Mouse (Mus musculus) MN1 (cell line): ENCODE measurements around the gene Ten1.

Source experiments
- DNase-seq: peaks from one replicate; pipeline ENCODE4 v3.0.0-alpha.2; 2016; ENCODE audit warnings: low spot score

Ten1 gene

DNA sequence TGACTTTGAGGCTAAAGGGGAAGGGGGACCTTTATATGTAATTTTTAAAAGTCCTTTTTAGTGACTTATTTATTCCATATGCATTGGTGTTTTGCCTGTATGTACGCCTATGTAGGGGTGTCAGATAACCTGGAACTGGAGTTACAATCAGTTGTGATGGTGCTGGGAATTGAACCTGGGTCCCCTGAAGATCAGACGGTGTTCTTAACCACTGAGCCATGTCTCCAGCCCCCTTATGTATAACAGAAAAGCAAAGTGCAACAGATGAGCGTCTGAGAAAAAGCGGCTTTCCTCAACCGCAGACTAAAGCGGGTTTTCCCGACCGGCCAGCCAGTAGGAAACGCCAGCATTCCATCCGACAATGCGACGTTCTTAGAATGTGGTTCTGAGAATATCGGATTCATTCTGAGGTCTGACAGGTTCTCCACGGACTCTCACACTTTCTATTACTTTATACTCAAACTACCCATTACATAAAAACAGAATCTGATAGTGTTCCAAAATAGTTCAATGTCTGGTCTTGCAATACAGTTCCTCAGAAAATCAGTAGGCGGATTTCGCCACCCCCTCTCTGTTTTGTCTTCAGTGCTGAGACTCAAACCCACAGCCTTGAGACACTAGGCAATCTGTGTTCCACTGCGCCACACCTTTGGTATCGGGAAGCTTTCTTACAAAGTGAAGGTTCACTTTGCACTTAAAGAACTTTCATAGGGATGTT, 1.6 kb upstream of the Ten1 start:
- DNase-seq = no peak

DNA sequence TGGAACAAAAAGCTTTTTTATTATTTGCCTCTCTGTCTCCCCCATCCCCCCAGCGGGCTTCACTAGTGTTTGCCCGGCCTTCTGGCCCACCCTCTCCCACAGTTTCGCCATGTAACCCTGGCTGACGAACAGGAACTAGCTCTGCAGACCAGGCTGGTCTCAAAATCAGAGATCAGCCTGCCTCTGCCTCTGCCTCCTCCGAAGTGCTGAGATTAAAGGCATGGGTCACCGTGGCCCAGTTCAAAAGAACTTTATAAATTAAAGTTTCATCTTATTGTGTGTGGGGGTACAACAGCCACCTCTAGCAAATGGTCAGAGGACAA, 1.1 kb upstream of the Ten1 start:
- no peak for DNase-seq

DNA sequence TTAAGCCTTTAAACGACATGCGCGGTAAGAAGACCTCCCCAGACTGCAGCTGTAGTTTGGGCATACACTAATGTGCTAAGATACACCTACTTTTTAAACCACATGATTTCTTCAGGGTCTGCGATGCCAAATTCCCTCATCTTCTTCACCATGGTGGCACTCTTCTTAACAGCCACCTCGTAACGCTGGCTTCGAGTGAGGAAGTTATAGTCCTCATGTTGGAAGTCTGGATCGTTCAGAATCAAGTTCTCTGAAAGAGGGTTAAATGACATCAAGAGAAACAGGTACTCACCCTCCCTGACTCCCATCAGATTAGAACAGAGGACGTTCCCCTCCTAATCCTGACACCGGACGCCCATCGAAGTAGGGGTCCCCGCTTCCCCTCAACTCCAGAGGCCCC, 523 bp upstream of the Ten1 start:
- DNase-seq = peak; percentile 16

GRCm38 (mm10) chr11:116201151-116201550, 2.5 kb downstream of the Ten1 start:
- DNase-seq = no peak

GRCm38 (mm10) chr11:116203150-116203549, 4.5 kb downstream of the Ten1 start:
- no peak for DNase-seq

DNA sequence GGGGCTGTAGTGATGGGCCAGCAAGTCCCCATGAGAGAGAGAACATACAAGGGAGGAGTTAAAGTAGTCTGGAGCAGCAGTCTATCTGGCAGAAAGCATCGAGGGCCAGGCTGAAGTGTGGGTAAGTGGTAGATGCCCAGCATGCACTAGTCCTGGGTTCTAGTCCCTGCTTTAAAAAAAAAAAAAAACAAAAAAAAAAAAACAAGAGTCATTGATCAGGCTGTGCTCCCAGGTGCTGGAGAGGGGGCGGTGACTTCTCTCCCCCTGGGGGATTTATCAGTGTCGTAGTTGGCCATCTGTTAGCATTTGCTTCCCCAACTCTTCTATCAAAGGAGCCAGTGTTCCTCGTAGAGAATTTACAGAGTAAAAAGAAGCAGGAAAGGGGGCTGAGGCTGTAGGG, 8.0 kb downstream of the Ten1 start:
- DNase-seq = no peak

GRCm38 (mm10) chr11:116208660-116209059, 10.0 kb downstream of the Ten1 start:
- DNase-seq = no peak

- no peak for DNase-seq
Measured at GRCm38 (mm10) chr11:116209257-116209656, 10.6 kb downstream of the Ten1 start.

GRCm38 (mm10) chr11:116210696-116211095, 12.0 kb downstream of the Ten1 start:
- no peak for DNase-seq

DNA sequence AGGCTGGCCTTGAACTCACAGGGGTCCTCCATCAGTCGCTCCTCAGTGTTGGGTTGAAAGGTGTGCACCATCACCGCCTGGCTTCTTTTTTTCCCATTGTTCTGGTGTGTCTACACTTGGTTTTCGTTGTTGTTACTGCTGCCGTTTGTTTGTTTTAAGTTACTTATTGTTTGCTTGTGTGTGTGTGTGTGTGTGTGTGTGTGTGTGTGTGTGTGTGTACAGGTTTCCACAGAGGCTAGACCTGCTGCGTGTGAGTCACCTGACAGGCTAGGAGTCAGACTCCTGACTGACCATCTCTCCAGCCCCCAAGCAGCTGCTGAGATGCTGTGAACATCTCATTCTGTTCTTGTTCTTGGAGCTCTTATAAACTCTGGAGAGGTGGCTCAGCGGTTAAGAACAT, 14.2 kb downstream of the Ten1 start:
- DNase-seq = no peak

DNA sequence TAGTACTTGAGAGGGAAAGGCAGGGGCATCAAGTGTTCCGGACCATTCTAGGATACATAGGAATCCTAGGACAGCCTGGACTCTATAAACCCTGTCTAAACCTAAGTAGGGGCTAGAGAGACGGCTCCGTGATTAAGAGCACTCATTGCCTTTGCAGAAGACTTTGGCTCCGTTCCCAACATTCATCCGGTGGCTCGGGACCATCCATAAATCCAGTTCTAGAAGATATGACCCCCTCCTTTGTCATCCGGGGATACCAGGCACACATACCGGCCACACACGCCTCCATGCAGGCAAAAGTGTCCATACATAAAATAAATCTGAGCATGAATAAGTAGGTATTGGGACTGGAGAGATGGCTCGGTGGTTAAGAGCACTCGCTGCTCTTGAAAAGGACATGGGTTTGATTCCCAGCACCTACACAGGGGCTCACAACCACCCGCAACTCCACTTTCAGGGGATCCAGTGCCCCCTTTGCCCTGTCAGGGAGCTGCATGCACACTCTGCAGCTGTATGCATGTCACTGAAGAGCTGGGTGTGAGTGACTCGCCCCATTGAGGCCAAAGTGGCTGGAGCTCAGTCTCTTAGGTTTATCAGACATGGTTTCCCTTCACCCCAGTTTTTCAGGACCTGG, 15.3 kb downstream of the Ten1 start:
- DNase-seq = no peak

- DNase-seq = no peak
Measured at GRCm38 (mm10) chr11:116215181-116215580, 16.5 kb downstream of the Ten1 start.

DNA sequence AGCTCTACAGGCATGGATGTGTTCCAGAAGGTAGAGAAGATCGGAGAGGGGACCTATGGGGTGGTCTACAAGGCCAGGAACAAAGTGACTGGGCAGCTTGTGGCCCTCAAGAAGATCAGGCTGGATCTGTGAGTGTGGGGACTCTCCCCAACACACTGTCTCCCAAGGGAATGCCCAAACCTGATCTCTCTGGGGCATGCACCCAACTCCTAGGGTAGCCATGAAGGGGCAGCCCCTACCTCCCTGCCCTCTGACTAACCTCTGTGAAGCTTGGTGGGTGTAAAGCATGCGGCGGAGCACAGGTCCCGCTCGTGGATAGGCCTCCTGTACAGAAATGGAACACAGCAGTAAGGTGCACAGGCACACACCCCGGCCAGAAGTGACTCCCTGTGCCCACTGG, 17.3 kb downstream of the Ten1 start:
- no peak for DNase-seq

DNA sequence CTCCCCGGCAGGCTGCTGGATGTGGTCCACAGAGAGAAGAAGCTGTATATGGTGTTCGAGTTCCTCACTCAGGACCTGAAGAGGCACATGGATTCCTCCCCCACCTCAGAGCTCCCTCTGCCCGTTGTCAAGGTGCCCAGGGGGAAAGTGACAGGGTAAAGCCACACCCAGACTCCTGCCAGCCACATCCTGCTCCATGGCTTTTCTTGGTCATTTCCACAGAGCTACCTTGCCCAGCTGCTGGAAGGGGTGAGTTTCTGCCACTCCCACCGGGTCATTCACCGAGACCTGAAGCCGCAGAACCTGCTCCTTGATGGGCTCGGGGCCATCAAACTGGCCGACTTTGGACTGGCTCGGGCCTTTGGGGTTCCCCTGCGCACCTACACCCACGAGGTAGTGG, 17.9 kb downstream of the Ten1 start:
- no peak for DNase-seq

GRCm38 (mm10) chr11:116218263-116218662, 19.6 kb downstream of the Ten1 start:
- peak; percentile 33 for DNase-seq

GRCm38 (mm10) chr11:116218737-116219400, 20.2 kb downstream of the Ten1 start:
- DNase-seq = peak; percentile 98

- DNase-seq = peak; percentile 58
Measured at GRCm38 (mm10) chr11:116219885-116220284, 21.2 kb downstream of the Ten1 start.

DNA sequence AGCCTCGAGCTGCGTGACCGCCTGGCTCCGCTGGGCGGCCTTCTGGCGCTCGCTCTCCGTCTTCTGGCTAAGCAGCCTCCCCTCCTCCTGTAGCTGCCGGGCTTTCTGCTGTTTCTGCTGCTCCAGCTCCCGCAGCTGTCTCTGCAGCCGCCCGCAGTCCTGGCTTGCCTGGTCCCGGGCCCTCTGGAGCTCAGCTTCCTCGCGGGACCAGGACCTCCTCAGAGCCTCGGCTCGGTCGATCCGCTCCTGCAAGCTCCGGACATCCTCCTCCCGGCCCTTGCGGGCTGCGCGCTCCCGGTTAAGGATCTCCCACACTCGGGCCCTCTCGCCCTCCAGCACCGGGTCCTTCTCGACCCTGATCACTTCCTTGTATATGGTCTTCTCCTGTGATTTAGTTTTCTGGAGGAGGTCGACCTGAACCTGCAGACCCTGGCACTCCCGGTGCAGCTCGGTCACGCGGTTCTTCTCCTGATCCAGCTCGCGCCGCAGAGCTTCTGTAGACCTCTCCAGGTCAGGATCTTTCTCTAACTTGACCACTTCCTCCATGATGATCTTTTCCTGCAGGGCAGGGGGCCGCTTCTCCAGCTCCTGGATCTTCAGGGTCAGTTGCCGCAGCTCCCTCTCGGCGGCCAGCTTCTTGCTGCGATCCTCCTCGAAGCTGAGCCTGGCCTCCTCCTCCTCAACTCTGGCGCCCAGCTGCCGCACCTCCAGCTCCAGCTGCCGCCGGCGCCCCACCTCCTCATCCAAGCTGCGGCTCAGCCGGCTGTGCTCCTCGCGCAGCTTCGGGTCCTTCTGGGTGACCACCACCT, 23.5 kb downstream of the Ten1 start:
- no peak for DNase-seq

GRCm38 (mm10) chr11:116222740-116223059, 24.0 kb downstream of the Ten1 start:
- no peak for DNase-seq

GRCm38 (mm10) chr11:116226414-116226813, 27.8 kb downstream of the Ten1 start:
- peak; percentile 84 for DNase-seq

DNA sequence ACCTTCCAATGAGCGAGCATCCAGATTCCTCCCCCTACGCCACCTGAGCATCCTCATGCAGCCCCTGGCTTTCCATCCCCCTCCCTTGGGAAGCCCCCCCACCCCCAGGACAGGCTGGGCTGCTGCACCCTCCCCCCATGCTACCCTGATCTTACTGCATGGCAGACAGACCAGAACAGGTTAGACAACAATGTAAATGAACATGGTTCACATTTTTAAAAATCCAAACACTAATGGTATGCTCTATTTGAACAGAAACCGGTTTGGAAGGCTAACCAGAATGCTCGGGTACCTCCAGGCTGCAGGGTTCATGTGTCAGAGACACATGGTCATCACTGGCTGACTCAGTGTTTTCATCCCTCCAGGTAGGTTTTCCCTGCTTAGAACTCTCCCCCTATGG, 30.0 kb downstream of the Ten1 start:
- DNase-seq = no peak

GRCm38 (mm10) chr11:116232427-116232826, 33.8 kb downstream of the Ten1 start:
- DNase-seq = no peak

DNA sequence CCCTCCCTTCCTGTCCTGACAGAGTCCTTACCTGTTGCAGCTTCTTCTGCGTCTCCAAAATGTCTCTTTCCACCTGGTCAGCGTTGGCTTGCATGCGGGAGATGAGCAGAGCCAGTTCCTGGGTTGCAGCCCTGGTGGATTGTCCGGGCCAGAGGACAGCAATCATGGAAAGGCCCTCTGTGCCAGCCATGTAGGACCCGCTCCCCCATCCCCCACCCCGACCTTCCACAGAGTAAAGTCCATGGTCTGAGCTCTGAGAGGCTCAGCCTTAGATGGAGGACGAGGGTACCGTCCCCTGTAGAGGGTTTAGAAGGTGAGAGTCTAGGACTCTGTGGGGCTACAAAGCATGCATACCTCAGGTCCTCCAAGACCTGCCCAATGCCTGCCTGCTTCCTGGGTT, 36.2 kb downstream of the Ten1 start:
- DNase-seq = no peak
